Mouse (Mus musculus): ENCODE measurements around the gene Fli1.

Gene Fli1

DNA sequence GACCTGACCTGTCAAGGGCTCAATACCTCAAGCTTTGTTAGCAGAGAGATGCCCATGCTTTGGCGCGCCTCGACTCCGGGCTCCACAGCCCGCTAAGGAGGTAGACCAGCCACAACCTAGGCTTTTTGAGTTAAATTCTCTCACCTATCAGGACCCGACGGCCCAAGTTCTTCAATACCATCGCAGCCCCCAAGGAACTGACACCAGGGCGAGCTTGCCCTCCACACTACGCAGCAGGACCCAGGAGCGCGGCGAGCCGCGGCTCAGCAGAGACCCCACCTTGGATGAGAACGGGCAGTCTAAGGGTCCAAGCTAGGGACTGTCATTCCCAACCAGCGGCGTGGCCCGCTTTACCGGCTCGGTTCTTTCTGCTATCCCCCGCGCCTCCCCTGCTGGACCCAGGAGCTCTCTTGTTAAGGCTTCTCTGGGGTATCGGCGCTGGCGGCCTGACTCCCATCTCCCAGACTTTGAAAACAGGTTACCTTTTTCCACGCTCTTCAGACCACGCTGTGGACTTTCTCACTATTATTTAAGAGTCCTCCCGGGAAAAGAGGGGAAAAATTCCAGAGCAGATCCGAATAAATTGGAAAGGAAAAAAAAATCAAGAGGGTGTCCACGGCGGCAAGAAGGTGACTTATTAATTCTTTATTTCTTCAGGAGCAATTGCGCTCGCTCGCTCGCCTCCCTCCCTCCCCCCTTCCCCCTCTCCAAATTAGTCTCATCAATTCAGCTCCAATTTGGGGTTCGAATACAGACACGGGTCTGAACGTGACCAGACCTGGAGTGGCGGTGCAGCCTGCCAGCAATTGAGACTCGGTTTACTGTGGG is at the start of gene Fli1:
Fli1 (minus strand) TSS at position 650 of the 828 bp plus-strand sequence.
- DNase-seq (ENCODE audit: low spot score) = no peak

DNA sequence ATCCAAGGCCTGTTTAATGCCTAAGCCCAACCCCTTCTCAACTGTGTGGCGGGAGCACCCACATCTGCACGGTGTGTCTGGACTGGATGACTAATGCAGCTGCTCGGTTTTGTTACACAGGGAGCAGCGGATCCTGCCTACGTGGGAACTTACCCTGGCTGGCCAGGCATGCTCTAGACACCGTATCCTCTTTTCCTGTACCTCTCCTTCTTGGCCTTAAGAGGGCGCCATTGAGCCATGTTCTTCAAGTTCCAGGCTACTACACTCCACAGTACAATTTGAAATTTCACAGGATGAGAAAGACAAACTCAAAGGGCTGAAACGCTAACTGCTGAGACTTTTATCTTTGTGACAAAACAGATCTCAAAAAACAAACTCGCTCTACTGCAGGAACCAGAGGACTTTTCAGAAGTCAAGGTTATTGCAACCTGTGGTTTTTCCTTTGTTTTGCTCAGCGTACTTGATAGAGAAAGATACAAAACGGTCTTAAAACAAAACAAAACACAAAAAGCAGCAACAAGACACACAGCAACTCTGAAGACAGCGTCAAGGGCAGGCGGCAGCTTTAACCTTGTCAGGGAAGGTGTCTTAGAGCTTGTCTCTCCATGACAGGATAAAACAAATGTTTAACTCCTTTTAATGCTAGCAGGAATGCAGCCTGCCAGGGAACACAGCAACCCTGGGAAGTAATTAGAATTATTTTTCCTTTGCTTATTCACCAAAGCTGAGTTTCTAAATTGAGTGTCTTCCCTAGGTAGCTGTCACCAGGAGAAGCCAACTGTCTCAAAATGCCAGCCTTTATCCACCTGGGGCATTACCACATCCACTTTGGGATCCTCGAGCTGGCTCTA is 49.3 kb upstream of the Fli1 start:
- peak; percentile 65 for DNase-seq (ENCODE audit: low spot score)

GRCm38 (mm10) chr9:32590571-32590970 is 47.9 kb upstream of the Fli1 start:
- no peak for DNase-seq (ENCODE audit: low spot score)

- DNase-seq (ENCODE audit: low spot score) = peak; percentile 85
Measured at GRCm38 (mm10) chr9:32589900-32590299, 47.2 kb upstream of the Fli1 start.

GRCm38 (mm10) chr9:32585357-32585756 is 42.7 kb upstream of the Fli1 start:
- no peak for DNase-seq (ENCODE audit: low spot score)

DNA sequence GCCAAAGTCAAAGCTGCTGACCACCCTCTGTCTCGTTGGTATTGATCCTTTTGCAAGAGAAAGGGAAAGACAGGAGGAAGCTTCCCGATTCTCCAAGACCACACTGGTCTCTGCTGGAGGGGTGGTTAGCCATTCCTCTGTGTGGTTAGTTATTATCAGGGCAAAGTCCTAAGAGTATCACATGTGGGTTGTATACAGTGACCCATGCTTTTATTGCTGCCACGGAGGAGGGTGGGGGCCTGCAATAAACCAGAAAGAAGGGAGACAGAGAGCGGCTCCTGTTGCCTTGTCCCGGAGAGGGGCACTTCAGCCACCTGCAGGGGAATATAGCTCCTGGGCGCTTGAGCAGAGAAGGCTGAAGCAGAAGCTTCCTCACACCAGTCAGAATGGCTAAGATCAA is 41.2 kb upstream of the Fli1 start:
- DNase-seq (ENCODE audit: low spot score) = no peak

DNA sequence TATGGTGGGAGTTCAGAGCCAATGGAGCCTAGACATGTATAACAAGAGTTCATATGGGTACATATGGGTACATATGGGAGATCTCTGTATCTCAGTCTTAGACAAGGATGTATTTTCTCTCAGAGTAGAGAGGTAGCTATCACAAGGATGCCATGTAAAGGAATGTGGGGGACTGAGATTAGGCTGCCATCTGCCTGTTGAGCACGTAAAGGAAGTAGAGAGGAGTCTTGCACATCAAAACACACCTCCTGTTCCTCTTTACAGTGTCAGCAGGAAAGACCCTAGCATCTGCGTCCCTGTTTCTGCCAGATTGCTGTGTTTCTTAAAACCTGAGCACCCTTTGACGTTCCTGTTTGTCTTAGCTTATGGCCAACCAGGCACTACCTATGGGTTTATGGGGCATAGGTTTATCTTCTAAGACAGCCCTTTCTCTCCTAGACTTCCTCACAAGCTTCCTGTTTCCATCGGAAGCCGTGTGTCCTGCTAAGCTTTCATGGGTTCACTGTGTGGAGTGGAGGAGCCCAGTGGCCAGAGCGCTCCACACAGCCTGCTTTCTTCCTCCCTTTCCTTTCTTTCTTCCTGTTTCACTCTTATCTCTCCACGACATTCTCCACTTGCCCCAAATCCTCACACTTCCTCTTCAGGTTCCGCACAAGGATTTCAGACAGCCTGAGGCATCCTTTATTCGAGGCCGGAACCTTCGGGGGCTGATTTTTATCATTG is 39.4 kb upstream of the Fli1 start:
- no peak for DNase-seq (ENCODE audit: low spot score)

DNA sequence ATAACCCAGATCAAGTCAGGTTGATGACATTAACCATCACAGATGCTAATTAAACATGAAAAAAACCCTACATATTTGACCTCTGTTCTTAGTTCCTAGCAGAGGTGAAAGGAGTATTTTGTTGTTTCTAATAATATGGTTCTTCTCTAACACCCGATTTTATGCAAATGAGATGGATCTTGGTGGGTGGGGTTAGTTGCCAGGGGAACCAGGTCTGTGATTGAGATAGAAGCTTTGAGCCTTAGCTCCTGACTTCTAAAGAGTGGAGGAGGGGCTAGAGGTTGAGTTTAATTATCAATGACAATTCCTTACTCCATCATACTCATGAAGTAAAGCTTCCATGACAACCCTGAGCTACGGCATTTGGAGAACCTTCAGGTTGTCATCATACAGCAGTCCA is 35.8 kb upstream of the Fli1 start:
- DNase-seq (ENCODE audit: low spot score) = no peak

- no peak for DNase-seq (ENCODE audit: low spot score)
Measured at GRCm38 (mm10) chr9:32573638-32574037, 31.0 kb upstream of the Fli1 start.

GRCm38 (mm10) chr9:32571676-32572075 is 29.0 kb upstream of the Fli1 start:
- DNase-seq (ENCODE audit: low spot score) = no peak

- no peak for DNase-seq (ENCODE audit: low spot score)
Measured at GRCm38 (mm10) chr9:32570547-32570946, 27.9 kb upstream of the Fli1 start.

- no peak for DNase-seq (ENCODE audit: low spot score)
Measured at GRCm38 (mm10) chr9:32569261-32569660, 26.6 kb upstream of the Fli1 start.

DNA sequence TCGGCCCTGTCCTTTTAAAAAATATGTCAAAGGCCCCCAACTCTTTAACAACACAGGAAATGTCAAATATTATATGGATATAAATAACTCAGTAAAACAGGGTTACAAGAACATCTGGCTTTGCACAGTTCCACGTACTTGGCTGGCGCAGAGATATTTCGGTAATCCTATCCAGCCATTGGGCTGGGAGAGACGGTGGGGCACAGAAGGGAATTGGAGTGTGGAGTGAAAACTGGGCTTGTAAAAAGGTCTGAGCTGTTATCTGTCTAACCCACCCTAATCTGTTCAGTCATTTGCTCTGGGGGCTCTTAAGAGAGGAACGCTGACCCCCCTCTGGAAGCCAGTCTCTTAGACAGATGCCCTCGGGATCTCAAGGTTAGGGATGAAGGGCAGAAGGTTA is 24.9 kb upstream of the Fli1 start:
- DNase-seq (ENCODE audit: low spot score) = no peak

DNA sequence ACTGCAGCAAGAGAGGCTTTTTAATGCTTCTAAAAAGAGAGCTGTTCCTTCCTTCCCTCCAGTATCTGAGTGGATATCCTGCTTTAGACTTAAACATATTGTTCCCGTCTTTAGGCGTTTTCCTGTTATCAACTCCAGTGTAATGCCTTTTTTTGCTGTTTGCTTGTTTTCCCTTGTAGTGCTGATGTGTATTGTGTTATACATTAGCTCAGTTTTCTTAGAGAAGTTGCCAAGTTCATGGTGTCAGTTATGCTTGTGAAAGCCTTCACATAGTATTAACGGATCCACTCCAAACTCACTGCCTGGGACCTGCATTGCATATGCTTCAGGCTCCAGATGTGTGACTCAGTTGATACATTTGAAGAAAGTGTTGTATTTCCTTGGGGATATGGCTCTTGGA is 22.6 kb upstream of the Fli1 start:
- no peak for DNase-seq (ENCODE audit: low spot score)

DNA sequence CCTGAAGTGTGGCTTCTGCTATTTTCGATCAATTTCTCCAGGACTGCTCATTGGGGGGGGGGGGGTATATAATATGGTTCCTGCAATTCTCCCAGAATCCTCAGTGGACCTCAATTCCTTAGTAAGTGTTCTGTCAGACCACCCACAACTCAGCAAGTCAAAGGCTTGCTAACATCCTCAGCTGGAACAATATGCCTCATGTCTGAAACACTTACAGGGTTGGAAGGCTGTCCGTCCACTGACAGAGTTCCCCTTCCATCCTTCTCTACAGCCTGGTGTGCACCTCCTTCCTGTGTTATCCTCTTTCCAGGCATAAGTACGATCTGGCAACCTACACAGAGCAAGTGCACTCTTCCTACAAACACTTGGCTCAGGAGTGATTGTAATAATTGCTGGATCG is 20.2 kb upstream of the Fli1 start:
- DNase-seq (ENCODE audit: low spot score) = no peak

- DNase-seq (ENCODE audit: low spot score) = no peak
Measured at GRCm38 (mm10) chr9:32562409-32562808, 19.7 kb upstream of the Fli1 start.

DNA sequence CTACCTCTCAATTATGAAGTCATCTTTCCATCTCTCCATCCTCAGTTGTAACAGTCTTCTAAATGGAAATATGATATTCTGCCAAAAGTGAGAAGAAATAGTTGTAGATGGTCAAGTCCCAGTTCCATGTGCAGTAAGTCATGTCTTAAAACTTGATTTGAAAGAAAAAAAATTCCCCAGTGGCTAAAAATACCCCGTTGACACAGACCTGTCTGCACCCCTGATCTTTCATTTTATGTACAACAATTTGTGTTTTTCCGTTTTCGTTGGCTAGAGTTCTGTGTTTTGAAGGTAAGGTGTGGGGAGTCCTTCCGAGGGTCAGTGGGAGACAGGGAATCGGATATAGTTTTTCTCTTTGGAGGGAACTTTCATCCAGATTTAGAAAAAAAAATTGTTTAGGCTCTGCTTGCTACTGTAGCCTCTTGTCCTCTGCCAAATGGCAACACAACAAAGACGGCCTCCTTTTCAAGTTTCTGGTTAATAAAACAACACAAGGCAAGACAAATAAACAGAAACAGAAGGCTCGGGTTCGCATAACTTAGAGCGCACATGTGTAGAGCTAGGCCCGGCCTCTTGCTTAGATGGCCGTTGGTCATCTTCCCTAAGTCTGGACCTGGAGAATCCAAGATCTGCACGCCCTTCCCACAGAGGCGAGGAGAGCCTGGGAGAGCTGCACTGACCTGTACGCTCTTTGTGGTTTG is 18.7 kb upstream of the Fli1 start:
- no peak for DNase-seq (ENCODE audit: low spot score)

- DNase-seq (ENCODE audit: low spot score) = no peak
Measured at GRCm38 (mm10) chr9:32559859-32560258, 17.2 kb upstream of the Fli1 start.

GRCm38 (mm10) chr9:32559454-32559853 is 16.8 kb upstream of the Fli1 start:
- DNase-seq (ENCODE audit: low spot score) = no peak

DNA sequence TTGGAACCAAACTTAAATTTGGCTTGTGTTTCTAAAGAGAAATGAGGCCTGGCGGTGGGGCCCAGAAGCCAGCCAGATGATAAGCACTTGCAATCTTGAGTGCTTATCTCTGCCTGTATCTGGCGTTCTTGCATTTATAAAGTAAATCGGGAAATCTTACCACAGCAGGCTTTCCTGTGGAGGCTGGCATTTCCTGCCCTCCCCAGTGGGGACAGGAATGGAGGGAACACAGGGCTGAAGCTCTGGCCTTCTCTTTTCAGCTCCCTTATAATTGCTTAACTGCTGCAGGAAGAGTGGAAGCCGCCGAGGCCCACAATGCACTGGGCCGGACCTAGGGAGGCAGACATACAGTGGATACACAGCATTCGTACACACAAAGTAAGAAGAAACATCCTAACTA is 13.7 kb upstream of the Fli1 start:
- DNase-seq (ENCODE audit: low spot score) = no peak

DNA sequence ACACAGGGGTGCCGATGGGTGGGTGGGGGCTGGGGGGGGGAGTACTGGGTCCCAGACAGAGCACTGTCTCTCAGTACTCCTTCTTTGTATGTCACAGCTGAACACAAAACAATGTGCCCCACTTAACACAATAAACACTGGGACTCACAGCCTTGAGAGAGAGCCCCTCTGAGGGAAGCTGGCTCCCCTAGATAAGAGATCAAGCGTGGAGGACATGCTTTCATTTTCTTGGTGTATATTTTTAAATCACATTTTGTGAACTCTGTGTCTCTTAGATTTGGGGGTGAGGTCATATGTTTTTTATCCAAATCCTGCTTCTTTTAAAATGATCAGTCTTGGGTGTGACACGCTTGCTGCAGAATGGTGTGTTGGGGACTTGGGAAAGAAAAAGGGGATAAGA is 12.6 kb upstream of the Fli1 start:
- no peak for DNase-seq (ENCODE audit: low spot score)

GRCm38 (mm10) chr9:32550541-32550940 is 7.9 kb upstream of the Fli1 start:
- DNase-seq (ENCODE audit: low spot score) = no peak

Measured in urinary bladder, postnatal 14 days (tissue).